Mouse (Mus musculus): ENCODE data around the gene Ap2b1. TPM values are rescaled to one million over a fixed set of nuclear protein-coding genes. Genes with fewer than 3 reads are reported as not detected.
A peak's percentile ranks its signal among the peaks of the same experiment; 100 is the strongest.

Gene Ap2b1
- total and polyA plus RNA-seq, 2 experiments from 2014 or later = 20.1 to 51.6 TPM

DNA sequence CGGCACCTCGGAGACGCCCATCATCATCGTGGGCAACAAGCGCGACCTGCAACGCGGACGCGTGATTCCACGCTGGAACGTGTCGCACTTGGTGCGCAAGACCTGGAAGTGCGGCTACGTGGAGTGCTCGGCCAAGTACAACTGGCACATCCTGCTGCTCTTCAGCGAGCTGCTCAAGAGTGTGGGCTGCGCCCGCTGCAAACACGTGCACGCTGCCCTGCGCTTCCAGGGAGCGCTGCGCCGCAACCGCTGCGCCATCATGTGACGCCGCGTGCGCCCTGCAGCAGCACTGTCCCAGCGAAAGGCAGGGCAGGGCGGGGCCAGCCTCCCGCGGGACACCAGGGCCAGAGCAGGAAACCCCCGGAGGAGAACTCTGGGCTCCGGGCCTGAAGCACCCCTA lies 119.7 kb downstream of the Ap2b1 start:
- Histone ChIP-seq H3K9me3 (replicated peaks; ENCODE audit: control insufficient read depth, low read length) (no peaks in the 10 kb centered on the region), H3K4me3 (ENCODE audit: low read depth, low read length) (no peak overlapping the region), H3K27me3 (ENCODE audit: control insufficient read depth, insufficient read depth, low read length) (peaks cover 34% of the 10 kb centered on the region), H3K36me3 (replicated peaks; ENCODE audit: control insufficient read depth, insufficient read depth, low read length) (no peaks in the 10 kb centered on the region), H3K4me1 (ENCODE audit: control insufficient read depth, insufficient read depth) (no peaks in the 10 kb centered on the region), H3K9ac (replicated peaks; ENCODE audit: low read depth, low read length) (no peak overlapping the region), H3K27ac (ENCODE audit: low read depth) (no peak overlapping the region), H3K4me2 (ENCODE audit: low read depth, low read length) (peak overlapping the region; percentile 36)
- peak; percentile 53 for ATAC-seq (ENCODE audit: insufficient read depth, low read depth)
- no peak for DNase-seq (ENCODE audit: low spot score)
- peak; percentile 40 for TF ChIP-seq CTCF (IDR thresholded peaks at IDR 0.05; ENCODE audit: low read depth)
- no peak for TF ChIP-seq EP300 (IDR thresholded peaks at IDR 0.05; ENCODE audit: low read depth)
- WGBS = 8% methylated on average over 38 of the region's 38 CpGs

DNA sequence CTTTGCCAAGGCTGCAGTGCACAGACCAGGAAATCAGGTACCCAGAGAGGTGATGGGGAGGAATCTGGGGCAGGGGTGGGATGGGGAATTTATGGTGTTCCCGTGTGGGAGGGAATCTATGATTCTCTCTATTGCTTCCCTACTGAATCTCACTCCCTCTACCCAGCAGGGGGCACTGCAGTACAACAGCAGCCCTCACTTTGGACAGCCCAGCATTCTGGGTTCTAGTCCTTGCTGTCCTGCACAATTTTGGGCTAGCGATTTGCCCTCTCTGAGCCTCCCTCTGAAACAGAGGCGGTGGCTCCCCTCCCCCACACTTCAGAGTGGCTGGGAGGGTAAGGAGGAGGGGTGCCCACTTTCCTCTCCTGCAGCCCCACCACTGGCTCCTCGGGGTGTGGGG lies 121.5 kb downstream of the Ap2b1 start:
- DNase-seq (ENCODE audit: low spot score) = no peak
- TF ChIP-seq EP300 (IDR thresholded peaks at IDR 0.05; ENCODE audit: low read depth) (no peak), CTCF (IDR thresholded peaks at IDR 0.05; ENCODE audit: low read depth) (peak; percentile 28; the same call in 1 of the 2 replicates)
- no peak overlapping the region for H3K27ac ChIP-seq (ENCODE audit: low read depth)
- no peaks in the 10 kb centered on the region for H3K9me3 ChIP-seq (replicated peaks; ENCODE audit: control insufficient read depth, low read length)
- WGBS = 31% methylated on average over 4 of the region's 4 CpGs
- H3K27me3 ChIP-seq (ENCODE audit: control insufficient read depth, insufficient read depth, low read length) = peaks cover 34% of the 10 kb centered on the region
- H3K36me3 ChIP-seq (replicated peaks; ENCODE audit: control insufficient read depth, insufficient read depth, low read length) = no peaks in the 10 kb centered on the region
- ATAC-seq (ENCODE audit: insufficient read depth, low read depth) = no peak
- H3K4me2 ChIP-seq (ENCODE audit: low read depth, low read length) = no peak overlapping the region
- H3K4me1 ChIP-seq (ENCODE audit: control insufficient read depth, insufficient read depth) = no peaks in the 10 kb centered on the region
- no peak overlapping the region for H3K9ac ChIP-seq (replicated peaks; ENCODE audit: low read depth, low read length)
- no peak overlapping the region for H3K4me3 ChIP-seq (ENCODE audit: low read depth, low read length)

DNA sequence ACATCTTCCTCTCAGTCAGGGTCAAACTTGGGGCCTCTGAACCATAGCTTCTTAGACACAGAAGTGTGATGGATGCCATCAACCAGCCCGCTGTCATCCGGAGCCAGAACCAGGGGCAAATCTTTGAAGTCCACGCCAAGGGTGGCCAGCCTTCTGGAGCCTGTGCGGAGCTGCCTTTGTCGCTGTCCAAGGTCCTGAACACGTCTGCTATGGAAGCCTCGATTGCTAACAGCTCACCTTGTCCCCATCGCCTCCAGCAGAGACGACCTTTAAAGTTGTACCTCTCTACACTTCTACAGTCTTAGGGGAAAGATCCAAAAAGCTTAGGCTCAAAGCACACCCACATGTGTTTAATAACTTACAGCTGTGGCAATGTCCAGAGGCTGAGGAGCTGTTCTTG lies 122.5 kb downstream of the Ap2b1 start:
- no peak overlapping the region for H3K4me2 ChIP-seq (ENCODE audit: low read depth, low read length)
- H3K4me1 ChIP-seq (ENCODE audit: control insufficient read depth, insufficient read depth) = no peaks in the 10 kb centered on the region
- no peaks in the 10 kb centered on the region for H3K36me3 ChIP-seq (replicated peaks; ENCODE audit: control insufficient read depth, insufficient read depth, low read length)
- peaks cover 34% of the 10 kb centered on the region for H3K27me3 ChIP-seq (ENCODE audit: control insufficient read depth, insufficient read depth, low read length)
- peak; percentile 71 for DNase-seq (ENCODE audit: low spot score)
- H3K4me3 ChIP-seq (ENCODE audit: low read depth, low read length) = no peak overlapping the region
- H3K9me3 ChIP-seq (replicated peaks; ENCODE audit: control insufficient read depth, low read length) = no peaks in the 10 kb centered on the region
- H3K27ac ChIP-seq (ENCODE audit: low read depth) = no peak overlapping the region
- peak; percentile 28; the same call in 1 of the 2 replicates for ATAC-seq (ENCODE audit: insufficient read depth, low read depth)
- WGBS = under 1% methylated on average over 9 of the region's 9 CpGs
- no peak for TF ChIP-seq EP300 (IDR thresholded peaks at IDR 0.05; ENCODE audit: low read depth)
- TF ChIP-seq CTCF (IDR thresholded peaks at IDR 0.05; ENCODE audit: low read depth) = no peak
- H3K9ac ChIP-seq (replicated peaks; ENCODE audit: low read depth, low read length) = no peak overlapping the region

DNA sequence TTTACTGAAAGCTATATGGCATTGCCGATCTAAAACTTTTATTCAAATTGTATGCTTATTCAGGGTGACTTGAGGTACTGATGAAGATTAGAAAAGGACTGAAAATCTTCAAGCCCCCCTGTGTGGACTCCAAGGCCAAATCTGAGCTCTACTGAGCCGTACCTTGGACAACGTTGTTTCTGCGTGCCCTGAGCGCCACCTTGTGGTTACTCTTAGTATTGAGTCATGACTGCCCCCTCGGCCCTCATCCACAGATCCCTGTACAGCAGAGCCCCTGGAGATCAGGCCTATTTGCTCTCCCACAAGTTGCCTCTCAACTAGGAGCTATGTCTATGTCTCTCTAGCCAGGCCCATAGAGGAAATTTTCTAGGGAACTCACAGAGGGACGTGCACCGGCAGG lies 125.9 kb downstream of the Ap2b1 start:
- Histone ChIP-seq H3K27me3 (ENCODE audit: control insufficient read depth, insufficient read depth, low read length) (peaks cover 26% of the 10 kb centered on the region), H3K9ac (replicated peaks; ENCODE audit: low read depth, low read length) (no peak overlapping the region)
- ATAC-seq (ENCODE audit: insufficient read depth, low read depth) = no peak

DNA sequence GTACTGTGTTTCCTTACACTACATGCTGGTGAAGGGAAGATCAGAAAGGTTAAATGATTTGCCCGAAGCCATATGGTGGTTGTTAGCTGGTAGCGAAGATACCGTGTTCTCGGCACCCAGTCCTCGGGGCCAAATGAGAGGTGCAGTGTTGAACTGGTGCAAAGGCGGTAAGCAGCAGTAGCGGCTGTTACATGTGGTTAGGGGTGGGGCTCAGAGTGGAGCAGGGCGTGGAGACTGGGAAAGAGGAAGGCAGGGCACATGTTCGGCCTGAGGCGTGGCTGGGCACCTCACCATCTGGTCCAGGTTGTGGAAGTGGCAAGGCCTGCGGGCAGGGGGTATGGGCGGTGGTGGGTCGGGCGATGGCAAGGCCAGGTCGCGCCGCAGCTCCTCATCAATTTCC lies 128.1 kb downstream of the Ap2b1 start:
- Histone ChIP-seq H3K4me3 (ENCODE audit: low read depth, low read length) (no peak overlapping the region), H3K27ac (ENCODE audit: low read depth) (no peak overlapping the region), H3K36me3 (replicated peaks; ENCODE audit: control insufficient read depth, insufficient read depth, low read length) (no peaks in the 10 kb centered on the region), H3K4me1 (ENCODE audit: control insufficient read depth, insufficient read depth) (peaks cover 2% of the 10 kb centered on the region), H3K9ac (replicated peaks; ENCODE audit: low read depth, low read length) (no peak overlapping the region), H3K9me3 (replicated peaks; ENCODE audit: control insufficient read depth, low read length) (no peaks in the 10 kb centered on the region), H3K27me3 (ENCODE audit: control insufficient read depth, insufficient read depth, low read length) (peaks cover 8% of the 10 kb centered on the region), H3K4me2 (ENCODE audit: low read depth, low read length) (peak overlapping the region; percentile 32)
- DNase-seq (ENCODE audit: low spot score) (peak; percentile 2), ATAC-seq (ENCODE audit: insufficient read depth, low read depth) (no peak; the same call in 1 of the 2 replicates)
- 26% methylated on average over 17 of the region's 17 CpGs for WGBS
- TF ChIP-seq EP300 (IDR thresholded peaks at IDR 0.05; ENCODE audit: low read depth) (no peak), CTCF (IDR thresholded peaks at IDR 0.05; ENCODE audit: low read depth) (no peak)

More for the DNA sequence above, 125.9 kb downstream of the Ap2b1 start:
- Histone ChIP-seq H3K4me1 (ENCODE audit: control insufficient read depth, insufficient read depth) (no peaks in the 10 kb centered on the region), H3K27ac (ENCODE audit: low read depth) (no peak overlapping the region), H3K36me3 (replicated peaks; ENCODE audit: control insufficient read depth, insufficient read depth, low read length) (no peaks in the 10 kb centered on the region), H3K4me2 (ENCODE audit: low read depth, low read length) (no peak overlapping the region), H3K9me3 (replicated peaks; ENCODE audit: control insufficient read depth, low read length) (no peaks in the 10 kb centered on the region), H3K4me3 (ENCODE audit: low read depth, low read length) (no peak overlapping the region)
- TF ChIP-seq CTCF (IDR thresholded peaks at IDR 0.05; ENCODE audit: low read depth) (peak; percentile 94), EP300 (IDR thresholded peaks at IDR 0.05; ENCODE audit: low read depth) (no peak)
- WGBS = 3% methylated on average over 8 of the region's 8 CpGs
- DNase-seq (ENCODE audit: low spot score) = no peak

DNA sequence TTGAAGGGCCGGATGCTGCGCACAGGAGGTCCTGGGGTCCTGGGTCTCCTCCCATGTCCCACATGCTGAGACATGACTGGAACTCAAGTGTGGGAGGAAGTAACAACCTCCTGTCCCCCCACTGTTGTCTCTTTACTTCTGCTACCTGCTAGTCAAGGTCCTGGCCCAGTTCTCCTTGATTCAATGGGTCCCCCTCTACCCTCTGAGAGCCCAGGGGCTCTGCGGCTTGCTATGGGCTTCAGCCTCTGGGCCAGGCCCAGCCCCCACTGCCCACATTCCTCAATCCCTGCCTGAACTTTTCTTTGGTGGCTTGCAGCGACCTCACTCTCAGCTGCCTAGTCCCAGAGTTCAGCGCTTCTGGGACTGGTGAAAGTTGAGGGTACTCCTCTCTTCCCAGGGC lies 130.5 kb downstream of the Ap2b1 start, which contains the start of gene Gas2l2:
TSS of gene Gas2l2 (minus strand) at position 101 of the 400 bp plus-strand sequence.
- Histone ChIP-seq H3K27me3 (ENCODE audit: control insufficient read depth, insufficient read depth, low read length) (peaks cover 7% of the 10 kb centered on the region), H3K9ac (replicated peaks; ENCODE audit: low read depth, low read length) (no peak within 1 kb of the TSS), H3K4me1 (ENCODE audit: control insufficient read depth, insufficient read depth) (peaks cover 8% of the 10 kb centered on the region), H3K36me3 (replicated peaks; ENCODE audit: control insufficient read depth, insufficient read depth, low read length) (no peaks in the 10 kb centered on the region), H3K4me2 (ENCODE audit: low read depth, low read length) (no peak within 1 kb of the TSS), H3K4me3 (ENCODE audit: low read depth, low read length) (no peak within 1 kb of the TSS), H3K9me3 (replicated peaks; ENCODE audit: control insufficient read depth, low read length) (no peaks in the 10 kb centered on the region), H3K27ac (ENCODE audit: low read depth) (no peak within 1 kb of the TSS)
- no peak for ATAC-seq (ENCODE audit: insufficient read depth, low read depth)
- WGBS = 59% methylated on average over 5 of the region's 5 CpGs
- no peak for DNase-seq (ENCODE audit: low spot score)
- TF ChIP-seq CTCF (IDR thresholded peaks at IDR 0.05; ENCODE audit: low read depth) (no peak), EP300 (IDR thresholded peaks at IDR 0.05; ENCODE audit: low read depth) (no peak)

All from heart, postnatal 0 days (tissue).